Mouse (Mus musculus) effector memory CD4-positive, alpha-beta T cell, adult 5 months (primary cell): ENCODE data around the gene Etv5. TPM values are rescaled to one million over a fixed set of nuclear protein-coding genes. Genes with fewer than 3 reads are reported as not detected.

ENCODE experiments used
- polyA plus RNA-seq: library from polyadenylated mRNA; unstranded; fragments of 100-300 nt; shearing (Covaris generic); gene quantifications from one replicate; pipeline ENCODE4 v1.2.1, GENCODE M21; 2017

The Etv5 gene
- polyA plus RNA-seq, result 2.4 TPM

DNA sequence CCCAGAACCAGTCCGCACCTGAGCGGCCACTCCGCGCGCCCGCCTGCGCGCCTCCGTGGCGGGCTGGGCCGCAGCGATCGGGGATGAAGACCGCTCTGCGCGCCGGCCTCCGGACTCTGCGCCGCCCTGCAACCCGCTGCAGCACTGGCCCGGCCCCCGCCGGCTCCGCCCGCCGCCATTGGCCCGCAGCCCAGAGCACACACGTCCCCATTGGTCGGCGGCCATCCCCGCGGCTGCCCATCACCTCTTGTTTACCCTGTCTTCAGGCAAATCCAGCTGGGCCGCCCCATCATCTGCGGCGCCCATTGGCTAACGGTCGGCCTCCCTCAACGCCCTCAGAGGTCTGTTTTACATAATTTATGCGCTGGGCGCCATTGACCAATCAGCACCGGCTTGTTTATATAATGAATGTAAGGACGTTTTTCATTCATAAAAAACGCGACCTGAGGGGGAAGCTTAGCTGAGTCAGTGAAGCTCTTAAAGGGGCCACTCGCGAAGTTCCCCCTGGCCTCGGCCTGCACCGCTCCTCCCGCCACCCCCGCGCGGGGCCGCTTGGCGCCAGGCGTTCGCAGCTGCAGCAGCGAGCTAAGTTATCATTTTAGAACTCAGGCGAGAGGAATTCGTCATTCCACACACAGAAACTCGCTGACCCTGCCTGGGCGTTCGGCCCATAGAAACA is at the start of gene Etv5:
Etv5 (minus strand) TSS at position 221 of the 679 bp plus-strand sequence.

Other genes starting within 250 kb of the Etv5 start
- gene Tra2b, start 173.7 kb downstream of the Etv5 start, polyA plus RNA-seq, result 355 TPM
- 2.8 TPM for gene Dgkg, start 217.5 kb upstream of the Etv5 start, polyA plus RNA-seq